Mouse (Mus musculus) heart, postnatal 0 days (tissue): ENCODE measurements at regions not wholly inside any gene's neighbourhood (a gene's known extent, or its start where the extent isn't known, plus 50 kb on each side); places are given as distances from the start of the nearest gene placed in this dataset.

Experiments used
- ATAC-seq: fragments of 200-750 bp; cut with Nextera tagmentation; 2 replicates; pipeline ENCODE4 v1.8.0; 2017; ENCODE audit warnings: low read depth, moderate number of reproducible peaks, moderate library complexity; ENCODE audit not compliant: insufficient read depth
- DNase-seq: peaks from one replicate; pipeline ENCODE4 v3.0.0-alpha.2; 2016; ENCODE audit warnings: low spot score
- H3K27ac ChIP-seq: fragments of 300-500 bp; sonication (generic); 2 replicates; pipeline ENCODE4 v1.5.1; 2014; ENCODE audit warnings: low read depth, mild to moderate bottlenecking
- H3K27me3 ChIP-seq: fragments of 300-500 bp; sonication (generic); 2 replicates; pipeline ENCODE4 v1.6.1; 2014; ENCODE audit warnings: low read length, mixed read lengths; ENCODE audit not compliant: control insufficient read depth, insufficient read depth
- H3K36me3 ChIP-seq: fragments of 300-500 bp; sonication (generic); replicated peaks from 2 replicates; pipeline ENCODE4 v1.6.1; 2014; ENCODE audit warnings: low read length, mixed read lengths; ENCODE audit not compliant: control insufficient read depth, insufficient read depth
- H3K4me1 ChIP-seq: fragments of 300-500 bp; sonication (generic); 2 replicates; pipeline ENCODE4 v1.6.1; 2014; ENCODE audit warnings: antibody characterized with exemption; ENCODE audit not compliant: control insufficient read depth, insufficient read depth
- H3K4me2 ChIP-seq: fragments of 300-500 bp; sonication (generic); 2 replicates; pipeline ENCODE4 v1.6.1; 2014; ENCODE audit warnings: low read depth, mild to moderate bottlenecking, low read length, moderate library complexity
- H3K4me3 ChIP-seq: fragments of 300-500 bp; sonication (generic); 2 replicates; pipeline ENCODE4 v1.5.1; 2014; ENCODE audit warnings: low read depth, low read length
- H3K9ac ChIP-seq: fragments of 300-500 bp; sonication (generic); replicated peaks from 2 replicates; pipeline ENCODE4 v1.6.1; 2014; ENCODE audit warnings: low read depth, low read length, mixed read lengths
- H3K9me3 ChIP-seq: fragments of 300-500 bp; sonication (generic); replicated peaks from 2 replicates; pipeline ENCODE4 v1.6.1; 2016; ENCODE audit warnings: low read length; ENCODE audit not compliant: control insufficient read depth
- CTCF ChIP-seq: IDR thresholded peaks from 2 replicates; pipeline ENCODE4 v1.5.1; 2016; ENCODE audit warnings: antibody characterized with exemption, control low read depth, low read depth
- EP300 ChIP-seq: IDR thresholded peaks from 2 replicates; pipeline ENCODE4 v1.6.1; 2016; ENCODE audit warnings: antibody characterized with exemption, low read depth
- WGBS: fragments of 180-500 bp; shearing (Covaris S2); extraction: QIAGEN DNeasy Blood & Tissue Kit; methylation state at CpG from one replicate; pipeline ENCODE4 v1.1.7; 2014; 5-methylcytosine and 5-hydroxymethylcytosine counted together

DNA sequence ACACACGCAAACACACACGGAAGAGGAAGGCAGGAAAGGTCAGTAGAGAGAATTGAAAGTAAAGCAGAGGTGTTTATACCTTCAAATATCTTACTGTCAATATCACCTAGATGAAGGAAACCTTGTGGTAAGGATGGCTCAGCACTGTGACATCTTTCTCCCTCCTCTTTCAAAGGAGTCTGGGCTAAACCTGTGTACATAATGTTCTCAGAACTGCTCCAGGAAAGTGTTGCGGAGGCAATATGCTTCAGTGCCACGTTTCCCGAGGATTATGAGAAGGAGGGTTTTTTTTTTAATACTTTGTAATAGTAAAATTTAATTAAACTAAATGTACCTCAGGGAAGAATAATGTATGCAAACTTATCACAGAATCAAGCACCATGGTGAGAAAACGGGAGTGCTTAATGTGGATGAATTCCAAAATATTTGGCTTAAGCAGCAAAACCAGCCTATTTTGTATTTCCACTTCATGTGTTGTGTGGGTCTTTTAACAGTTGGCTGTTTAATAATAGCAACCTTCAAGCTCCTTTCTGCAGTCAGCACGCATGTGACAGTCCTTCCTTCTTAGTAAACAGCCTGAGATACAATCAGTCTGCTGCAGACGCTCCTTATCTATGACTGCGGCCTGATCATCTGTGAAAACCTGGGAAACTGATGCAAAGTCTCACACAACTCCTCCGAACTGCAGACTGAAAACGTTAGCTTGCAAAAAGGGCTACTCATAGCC lies 138.5 kb downstream of the Serpinb8 start:
- no peak for ATAC-seq

DNA sequence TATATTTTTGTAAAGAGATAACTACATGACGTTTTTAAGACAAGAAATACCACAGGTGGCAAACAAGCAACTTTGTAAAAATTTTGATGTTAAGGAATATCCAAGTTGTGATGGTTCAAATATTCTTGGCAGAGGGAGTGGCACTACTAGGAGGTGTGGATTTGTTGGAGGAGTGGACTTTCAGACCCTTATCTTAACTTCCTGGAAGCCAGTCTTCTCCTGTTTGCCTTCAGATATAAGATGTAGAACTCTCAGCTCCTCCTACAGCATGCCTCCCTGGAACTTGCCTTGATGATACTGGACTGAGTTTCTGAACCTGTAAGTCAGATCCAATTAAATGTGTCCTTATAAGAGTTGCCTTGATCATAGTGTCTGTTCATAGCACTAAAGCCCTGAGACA lies 175.5 kb downstream of the Serpinb8 start:
- Histone ChIP-seq H3K36me3 (no peaks in the 10 kb centered on the region), H3K27ac (no peak overlapping the region), H3K4me1 (no peaks in the 10 kb centered on the region; the same call in 1 of the 2 replicates), H3K4me2 (no peak overlapping the region), H3K4me3 (no peak overlapping the region), H3K27me3 (no peaks in the 10 kb centered on the region), H3K9me3 (no peaks in the 10 kb centered on the region), H3K9ac (no peak overlapping the region)
- no peak for TF ChIP-seq EP300
- TF ChIP-seq CTCF, result no peak
- DNase-seq (no peak), ATAC-seq (no peak)
- WGBS, result 42% methylated on average over 1 of the region's 1 CpGs

More for the DNA sequence above, 138.5 kb downstream of the Serpinb8 start:
- H3K4me2 ChIP-seq, result no peak overlapping the region
- no peaks in the 10 kb centered on the region for H3K36me3 ChIP-seq
- H3K27ac ChIP-seq, result no peak overlapping the region
- no peak overlapping the region for H3K9ac ChIP-seq
- 52% methylated on average over 11 of the region's 11 CpGs for WGBS
- H3K9me3 ChIP-seq, result no peaks in the 10 kb centered on the region
- TF ChIP-seq EP300, result no peak
- no peak for TF ChIP-seq CTCF
- no peak overlapping the region for H3K4me3 ChIP-seq
- DNase-seq, result no peak
- H3K4me1 ChIP-seq, result no peaks in the 10 kb centered on the region
- no peaks in the 10 kb centered on the region for H3K27me3 ChIP-seq

DNA sequence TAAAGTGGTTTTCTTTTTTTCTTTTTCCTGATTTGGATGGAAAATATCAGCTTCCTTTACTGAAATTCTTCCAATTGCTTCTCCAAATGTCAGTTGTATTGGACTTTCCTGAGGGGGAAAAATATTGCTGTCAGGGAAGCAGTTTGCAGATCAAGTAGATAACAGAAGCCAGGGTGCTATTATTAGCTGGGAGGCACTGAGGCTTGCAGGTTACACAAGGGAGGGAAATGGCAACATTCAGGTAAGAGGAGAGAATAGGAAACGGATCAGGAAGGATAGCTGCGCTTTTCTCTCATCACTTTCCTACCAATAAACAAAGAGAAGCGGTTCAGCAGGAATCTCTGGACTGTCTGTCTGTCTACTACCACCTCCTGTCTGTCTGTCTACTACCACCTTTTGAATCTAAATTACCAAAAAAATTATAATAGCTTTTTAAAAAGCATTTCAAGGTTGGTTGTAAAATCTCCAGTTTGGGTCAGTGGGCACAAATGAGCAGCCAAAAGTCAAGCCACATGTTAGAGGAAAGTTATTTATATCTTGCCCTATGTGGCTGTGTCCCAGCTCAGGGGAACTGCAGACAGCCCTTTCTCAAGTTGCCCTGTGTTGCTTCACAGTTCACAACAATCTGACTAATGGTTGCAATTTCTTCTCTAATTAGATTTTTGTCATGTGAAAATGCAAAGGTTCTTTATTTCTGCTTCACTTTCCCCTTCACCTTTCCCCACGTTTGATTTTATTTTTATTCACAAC lies 177.6 kb downstream of the Serpinb8 start:
- TF ChIP-seq EP300 (no peak), CTCF (no peak)

DNA sequence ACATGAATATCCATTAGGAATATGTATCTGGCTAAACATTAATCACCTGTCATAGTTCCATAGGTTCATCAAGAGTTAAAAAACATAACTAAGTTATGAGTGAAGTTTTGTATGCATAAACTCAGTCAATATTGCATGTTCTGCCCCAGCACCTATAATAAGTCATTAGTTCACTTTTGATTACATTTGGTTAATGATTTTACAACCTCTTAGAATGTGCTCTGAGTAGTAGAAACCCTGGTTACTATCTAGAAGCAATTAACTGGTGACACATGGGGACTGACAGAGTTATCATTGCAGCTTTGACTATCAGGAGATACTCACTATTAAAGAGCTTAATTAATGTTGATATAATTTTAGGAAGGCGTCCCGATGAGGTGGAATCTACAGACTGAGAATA lies 183.2 kb downstream of the Serpinb8 start:
- Histone ChIP-seq H3K4me3 (no peak overlapping the region), H3K27me3 (no peaks in the 10 kb centered on the region), H3K4me2 (no peak overlapping the region), H3K36me3 (no peaks in the 10 kb centered on the region), H3K27ac (no peak overlapping the region), H3K9me3 (no peaks in the 10 kb centered on the region), H3K9ac (no peak overlapping the region), H3K4me1 (no peaks in the 10 kb centered on the region)
- 63% methylated on average over 2 of the region's 2 CpGs for WGBS
- DNase-seq, result no peak
- no peak for ATAC-seq
- TF ChIP-seq EP300 (no peak), CTCF (no peak)

More for the DNA sequence above, 177.6 kb downstream of the Serpinb8 start:
- H3K27me3 ChIP-seq, result no peaks in the 10 kb centered on the region
- no peaks in the 10 kb centered on the region; the same call in 1 of the 2 replicates for H3K4me1 ChIP-seq
- H3K36me3 ChIP-seq, result no peaks in the 10 kb centered on the region
- H3K9me3 ChIP-seq, result no peaks in the 10 kb centered on the region
- H3K4me2 ChIP-seq, result no peak overlapping the region
- 46% methylated on average over 4 of the region's 4 CpGs for WGBS
- peak; percentile 26 for DNase-seq
- H3K27ac ChIP-seq, result no peak overlapping the region; the same call in 1 of the 2 replicates
- no peak overlapping the region for H3K4me3 ChIP-seq
- ATAC-seq, result peak; percentile 57; the same call in 1 of the 2 replicates
- H3K9ac ChIP-seq, result no peak overlapping the region

DNA sequence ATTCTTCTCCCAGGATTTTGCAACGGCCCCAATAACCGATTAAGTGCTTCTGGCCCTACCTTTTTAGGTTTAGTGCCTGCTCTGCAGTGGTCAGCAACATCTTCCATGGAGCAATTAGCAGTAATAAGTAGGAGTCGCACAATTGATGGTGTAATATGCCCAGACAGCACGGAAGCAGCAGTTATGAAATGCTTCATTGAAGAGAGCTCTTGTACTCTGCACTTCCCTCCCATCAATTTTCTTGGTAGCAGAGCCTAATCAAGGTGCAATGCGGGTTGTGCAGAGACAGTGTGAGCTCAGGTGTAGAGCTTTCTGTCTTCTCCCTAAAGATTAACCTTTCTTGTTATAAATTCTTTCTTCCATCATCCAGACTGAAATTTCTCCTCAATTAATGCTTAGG lies 193.3 kb downstream of the Serpinb8 start:
- no peak for DNase-seq
- WGBS, result 81% methylated on average over 5 of the region's 5 CpGs
- H3K9ac ChIP-seq, result no peak overlapping the region
- H3K4me1 ChIP-seq, result no peaks in the 10 kb centered on the region
- TF ChIP-seq CTCF (no peak), EP300 (no peak)
- no peaks in the 10 kb centered on the region for H3K36me3 ChIP-seq
- ATAC-seq, result no peak
- H3K27me3 ChIP-seq, result no peaks in the 10 kb centered on the region
- H3K9me3 ChIP-seq, result no peaks in the 10 kb centered on the region
- H3K4me2 ChIP-seq, result no peak overlapping the region
- H3K4me3 ChIP-seq, result no peak overlapping the region
- H3K27ac ChIP-seq, result no peak overlapping the region
